Mouse (Mus musculus): ENCODE measurements at regions not wholly inside any gene's neighbourhood (a gene's known extent, or its start where the extent isn't known, plus 50 kb on each side); places are given as distances from the start of the nearest gene placed in this dataset.
A peak's percentile ranks its signal among the peaks of the same experiment; 100 is the strongest.

GRCm38 (mm10) chr11:65333101-65333500 is 63.3 kb upstream of the Myocd start:
- H3K27ac ChIP-seq, result no peak overlapping the region
- 56% methylated on average over 2 of the region's 2 CpGs for WGBS
- peak; percentile 52 for DNase-seq (ENCODE audit: low spot score)

GRCm38 (mm10) chr11:65322877-65323440 is 53.2 kb upstream of the Myocd start:
- Histone ChIP-seq H3K36me3 (no peaks in the 10 kb centered on the region), H3K4me3 (no peak overlapping the region), H3K9me3 (no peaks in the 10 kb centered on the region), H3K27me3 (ENCODE audit: insufficient read depth, poor library complexity, severe bottlenecking) (no peaks in the 10 kb centered on the region), H3K27ac (0 out of 2 replicates have a peak overlapping the region, but pooled peaks have one; percentile 42), H3K4me1 (peaks cover 30% of the 10 kb centered on the region)
- DNase-seq (ENCODE audit: low spot score), result no peak
- WGBS, result 74% methylated on average over 4 of the region's 4 CpGs

More at GRCm38 (mm10) chr11:65333101-65333500, 63.3 kb upstream of the Myocd start:
- Histone ChIP-seq H3K4me1 (peaks cover 8% of the 10 kb centered on the region; the same call in 1 of the 2 replicates), H3K9me3 (no peaks in the 10 kb centered on the region), H3K36me3 (no peaks in the 10 kb centered on the region), H3K4me3 (no peak overlapping the region), H3K27me3 (ENCODE audit: insufficient read depth, poor library complexity, severe bottlenecking) (no peaks in the 10 kb centered on the region)

Measured in heart, embryonic 10.5 days (tissue).